ENCODE assay signal across 20 mouse cellular contexts in the genomic region with DNA sequence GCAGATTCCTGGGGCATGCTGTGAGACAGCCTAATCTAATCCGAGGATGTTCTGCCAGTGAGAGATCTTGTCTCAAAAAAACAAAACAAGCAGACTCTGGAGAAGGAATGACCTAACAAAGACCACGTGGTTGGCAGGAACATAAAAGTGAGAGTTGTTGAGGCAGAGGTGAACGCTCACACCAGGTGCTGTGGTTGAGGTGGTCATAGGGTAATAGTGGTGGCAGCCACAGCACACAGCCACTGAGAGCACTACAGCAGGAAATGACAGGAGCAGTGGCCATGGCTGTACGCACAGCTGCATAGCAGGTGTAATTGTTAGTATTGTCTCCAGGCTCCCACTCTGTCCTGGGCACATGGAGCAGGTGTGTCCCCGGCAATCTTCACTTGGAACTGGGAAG. TPM values are rescaled to one million over a fixed set of nuclear protein-coding genes. Genes with fewer than 3 reads are reported as not detected.
A peak's percentile ranks its signal among the peaks of the same experiment; 100 is the strongest.
DNase-seq lines count a peak whose midpoint lies in the region; ATAC-seq and TF ChIP-seq lines count a peak whose summit lies in the region.
"Had no signal": no experiment of that assay in that cellular context is flagged by ENCODE, and none has a peak within 500 bp of the region (broad histone marks: within the 10 kb centered on the region; RNA-seq: fewer than 3 reads in every experiment).

No protein-coding gene starts in this region.

- TF ChIP-seq CTCF in thymus, adult 2 months (IDR thresholded peaks at IDR 0.05; ENCODE audit: borderline replicate concordance, control insufficient read depth, extremely low read depth, insufficient read depth, low read length, poor library complexity) = no peak
- TF ChIP-seq CTCF in C2C12 (IDR thresholded peaks at IDR 0.05; ENCODE audit: control insufficient read depth, insufficient read depth, insufficient read length) = no peak

- no peaks in the 10 kb centered on the region for H3K36me3 ChIP-seq in thymus, adult 2 months (ENCODE audit: control insufficient read depth, insufficient read depth, low read length)
- H3K36me3 ChIP-seq in C2C12 (ENCODE audit: control insufficient read depth, insufficient read depth) = no peaks in the 10 kb centered on the region
- no peaks in the 10 kb centered on the region for H3K36me3 ChIP-seq in kidney, embryonic 15.5 days
- H3K36me3 ChIP-seq: embryonic facial prominence, embryonic 12.5 days; forebrain, embryonic 15.5 days; heart, embryonic 13.5 days; hindbrain, embryonic 12.5 days had no signal

- H3K4me2 ChIP-seq in kidney, embryonic 15.5 days = no peak overlapping the region
- H3K4me2 ChIP-seq: embryonic facial prominence, embryonic 12.5 days; forebrain, embryonic 15.5 days; heart, embryonic 13.5 days; hindbrain, embryonic 12.5 days had no signal

- WGBS in thymus, adult 2 months = 2% methylated on average over 5 of the region's 5 CpGs
- 52% methylated on average over 5 of the region's 5 CpGs for whole genome bisulfite sequencing in kidney, embryonic 15.5 days

- ATAC-seq in hematopoietic stem cell, adult 5-6 weeks (replicated peaks in 1 of 2; ENCODE audit: insufficient read depth in 1 of 2, low FRiP score in 2 of 2, low TSS enrichment in 1 of 2, low read depth in 1 of 2, poor library complexity in 2 of 2, severe bottlenecking in 2 of 2) = peak; percentile 9 to 83; a peak in 2 of 4 replicates
- peak; percentile 41; the same call in 1 of the 2 replicates for ATAC-seq in neutrophil, adult 5-6 weeks (ENCODE audit: extremely low read depth, insufficient number of reproducible peaks, low FRiP score, poor library complexity, severe bottlenecking)
- no peak for ATAC-seq in kidney, embryonic 15.5 days (replicated peaks; ENCODE audit: low FRiP score)
- ATAC-seq: forebrain, embryonic 15.5 days; hindbrain, embryonic 16.5 days; inflammation-experienced regulatory T-cells, adult 6 months had no signal

- no peaks in the 10 kb centered on the region for H3K79me2 ChIP-seq in C2C12 (ENCODE audit: control insufficient read depth, insufficient read depth)

- DNase-seq in thymus, adult 2 months = peak; percentile 6
- DNase-seq in thymus, postnatal 10 days (ENCODE audit: low spot score in 2 of 2) = no peak
- DNase-seq in ovary, postnatal 10 days (ENCODE audit: low spot score) = no peak
- no peak for DNase-seq in frontal cortex, adult 2 months (ENCODE audit: extremely low spot score in 1 of 2, low spot score in 1 of 2)
- DNase-seq: adrenal gland, adult 8-10 months; adrenal gland, postnatal 36 days; cerebellum, adult 9-10 months; cerebellum, postnatal 25 days; gastrocnemius, postnatal 14 days; heart, postnatal 36 days had no signal

- H3K4me3 ChIP-seq in thymus, adult 2 months (ENCODE audit: control insufficient read depth, insufficient read depth, low read length) = no peak overlapping the region
- H3K4me3 ChIP-seq in C2C12 (ENCODE audit: insufficient read depth, poor library complexity, severe bottlenecking) = no peak overlapping the region
- no peak overlapping the region for H3K4me3 ChIP-seq in kidney, embryonic 15.5 days (replicated peaks)
- H3K4me3 ChIP-seq: embryonic facial prominence, embryonic 12.5 days; forebrain, embryonic 15.5 days; heart, embryonic 13.5 days; hindbrain, embryonic 12.5 days had no signal

- H3K9ac ChIP-seq in kidney, embryonic 15.5 days = no peak overlapping the region
- H3K9ac ChIP-seq: embryonic facial prominence, embryonic 12.5 days; forebrain, embryonic 15.5 days; heart, embryonic 13.5 days; hindbrain, embryonic 12.5 days had no signal

- no peaks in the 10 kb centered on the region for H3K79me3 ChIP-seq in C2C12 (ENCODE audit: low read depth)

- no peak for TF ChIP-seq POLR2A in thymus, adult 2 months (IDR thresholded peaks at IDR 0.05; ENCODE audit: control insufficient read depth, extremely low read depth, insufficient read depth, low read length, poor library complexity)

- no peaks in the 10 kb centered on the region for H3K27me3 ChIP-seq in thymus, adult 2 months (ENCODE audit: control insufficient read depth, insufficient read depth, low read length)
- H3K27me3 ChIP-seq in C2C12 (ENCODE audit: control insufficient read depth, insufficient read depth, insufficient read length) = peaks cover 4% of the 10 kb centered on the region
- H3K27me3 ChIP-seq in kidney, embryonic 15.5 days = no peaks in the 10 kb centered on the region
- H3K27me3 ChIP-seq: embryonic facial prominence, embryonic 12.5 days; forebrain, embryonic 15.5 days; hindbrain, embryonic 12.5 days had no signal

- no peak overlapping the region for H3K27ac ChIP-seq in thymus, adult 2 months (ENCODE audit: control insufficient read depth, insufficient read depth, low read length)
- no peak overlapping the region for H3K27ac ChIP-seq in kidney, embryonic 15.5 days
- H3K27ac ChIP-seq: embryonic facial prominence, embryonic 12.5 days; forebrain, embryonic 15.5 days; heart, embryonic 13.5 days; hindbrain, embryonic 12.5 days had no signal

- H3K4me1 ChIP-seq in thymus, adult 2 months (replicated peaks; ENCODE audit: control insufficient read depth, insufficient read depth, low read length) = peaks cover 6% of the 10 kb centered on the region
- H3K4me1 ChIP-seq in kidney, embryonic 15.5 days = no peaks in the 10 kb centered on the region
- H3K4me1 ChIP-seq: embryonic facial prominence, embryonic 12.5 days; forebrain, embryonic 15.5 days; heart, embryonic 13.5 days; hindbrain, embryonic 12.5 days had no signal

- H3K9me3 ChIP-seq in kidney, embryonic 15.5 days (replicated peaks) = no peaks in the 10 kb centered on the region
- H3K9me3 ChIP-seq: embryonic facial prominence, embryonic 12.5 days; forebrain, embryonic 15.5 days; heart, embryonic 13.5 days; hindbrain, embryonic 12.5 days had no signal

- no peak overlapping the region for H3ac ChIP-seq in C2C12 (ENCODE audit: control insufficient read depth, insufficient read length, low read depth)

TF ChIP-seq in C2C12, 6 proteins besides CTCF, POLR2A, EP300 and RAD21:
- no peak for TF ChIP-seq FOSL1 (IDR thresholded peaks at IDR 0.05; ENCODE audit: insufficient read depth, low read length, poor library complexity, severe bottlenecking)
- no peak for TF ChIP-seq CEBPB (IDR thresholded peaks at IDR 0.05; ENCODE audit: low read depth)
- TF ChIP-seq MYOD1 (IDR thresholded peaks at IDR 0.05; ENCODE audit: control insufficient read depth, insufficient read length, low read depth) = peak; percentile 60
- TF ChIP-seq USF1 (IDR thresholded peaks at IDR 0.05; ENCODE audit: low read depth) = peak; percentile 7
- TF ChIP-seq MYOG (IDR thresholded peaks at IDR 0.05; ENCODE audit: control insufficient read depth, extremely low read depth, insufficient read length) = no peak
- no peak for TF ChIP-seq MAX (IDR thresholded peaks at IDR 0.05)

RNA-seq across cellular contexts. Expression of gene Hck, which starts 17.6 kb away (rescaled TPM):
- polyA plus RNA-seq in thymus, adult 2 months (2012; rRNA removed) = 14.6 and 22.1 TPM in 2 replicates
- polyA plus RNA-seq in C2C12 (2012; fragmentation: generic; extraction: Trizol) = 0.32 TPM
- 9.0 and 26.3 TPM in 2 replicates for total RNA-seq in hematopoietic stem cell, adult 5-6 weeks (2017)
- total RNA-seq in neutrophil, adult 5-6 weeks (2017) = 252 and 289 TPM in 2 replicates
- polyA plus RNA-seq in kidney, embryonic 15.5 days (2015; fragmentation: Nextera tagmentation; extraction: Ambion mirVana) = 5.3 and 5.4 TPM in 2 replicates
- polyA plus RNA-seq in frontal cortex, adult 2 months (2012; rRNA removed) = 2.2 and 2.9 TPM in 2 replicates

RNA-seq across cellular contexts. Expression of gene Tm9sf4, which starts 35.2 kb away (rescaled TPM):
- 42.5 and 43.9 TPM in 2 replicates for polyA plus RNA-seq in thymus, adult 2 months (2012; rRNA removed)
- polyA plus RNA-seq in C2C12 (2012; fragmentation: generic; extraction: Trizol) = 43.4 TPM
- 62.0 and 83.4 TPM in 2 replicates for total RNA-seq in hematopoietic stem cell, adult 5-6 weeks (2017)
- total RNA-seq in neutrophil, adult 5-6 weeks (2017) = 44.8 and 59.6 TPM in 2 replicates
- 90.9 and 93.2 TPM in 2 replicates for polyA plus RNA-seq in kidney, embryonic 15.5 days (2015; fragmentation: Nextera tagmentation; extraction: Ambion mirVana)
- polyA plus RNA-seq in frontal cortex, adult 2 months (2012; rRNA removed) = 69.2 and 70.6 TPM in 2 replicates
